Mouse (Mus musculus) olfactory bulb, adult 2 months (tissue): Measurements from ENCODE around the gene Myh7. TPM values are rescaled to one million over a fixed set of nuclear protein-coding genes. Genes with fewer than 3 reads are reported as not detected.

Source experiments
- H3K27ac ChIP-seq: fragments of 200-500 bp; 2 replicates; pipeline ENCODE4 v1.5.1; 2012; ENCODE audit warnings: low read depth, low read length; ENCODE audit not compliant: insufficient read depth
- H3K4me1 ChIP-seq: fragments of 200-500 bp; 2 replicates; pipeline ENCODE4 v1.6.1; 2012; ENCODE audit warnings: low read length; ENCODE audit not compliant: control insufficient read depth, insufficient read depth
- H3K4me3 ChIP-seq: fragments of 200-500 bp; 2 replicates; pipeline ENCODE4 v1.5.1; 2012; ENCODE audit warnings: mild to moderate bottlenecking, low read depth, low read length, moderate library complexity; ENCODE audit not compliant: insufficient read depth
- CTCF ChIP-seq: fragments of 200-500 bp; IDR thresholded peaks from 2 replicates; pipeline ENCODE4 v1.5.1; 2012; ENCODE audit warnings: low read depth, mild to moderate bottlenecking, low read length, moderate library complexity; ENCODE audit not compliant: insufficient read depth
- POLR2A ChIP-seq: fragments of 200-500 bp; IDR thresholded peaks from 2 replicates; pipeline ENCODE4 v1.6.1; 2012; ENCODE audit warnings: mild to moderate bottlenecking, low read depth, low read length, moderate library complexity; ENCODE audit not compliant: insufficient read depth
- WGBS: fragments of 180-500 bp; shearing (Covaris S2); methylation state at CpG from one replicate; pipeline ENCODE4 v1.1.7; 2018; 5-methylcytosine and 5-hydroxymethylcytosine counted together
- polyA plus RNA-seq: library from polyadenylated mRNA; stranded (reverse); fragments of >200 nt; gene quantifications from 2 replicates; pipeline ENCODE4 v1.2.4, GENCODE M21; 2012; ENCODE audit warnings: low replicate concordance; ENCODE audit not compliant: missing spikeins, insufficient read depth, insufficient read length

Gene Myh7
- polyA plus RNA-seq, 1 experiment: not detected

- Histone ChIP-seq H3K27ac (no peak overlapping the region), H3K4me1 (peaks cover 40% of the 10 kb centered on the region), H3K4me3 (no peak overlapping the region)
- 20% methylated on average over 2 of the region's 2 CpGs for WGBS
- TF ChIP-seq CTCF (no peak), POLR2A (no peak)
Measured at GRCm38 (mm10) chr14:54930431-54930830, 64.0 kb downstream of the Myh7 start.

- 36% methylated on average over 5 of the region's 5 CpGs for whole genome bisulfite sequencing
- TF ChIP-seq POLR2A (no peak), CTCF (no peak)
- H3K4me3 ChIP-seq: no peak overlapping the region
- H3K27ac ChIP-seq: no peak overlapping the region
- peaks cover 45% of the 10 kb centered on the region for H3K4me1 ChIP-seq
Measured at GRCm38 (mm10) chr14:54929801-54930200, 64.6 kb downstream of the Myh7 start.

- peak overlapping the region; percentile 32 for H3K27ac ChIP-seq
- H3K4me1 ChIP-seq: peaks cover 45% of the 10 kb centered on the region
- no peak overlapping the region for H3K4me3 ChIP-seq
- 23% methylated on average over 7 of the region's 7 CpGs for WGBS
- TF ChIP-seq POLR2A (no peak), CTCF (no peak)
Measured at GRCm38 (mm10) chr14:54927296-54927695, 67.1 kb downstream of the Myh7 start.

- Histone ChIP-seq H3K4me1 (peaks cover 45% of the 10 kb centered on the region), H3K27ac (peak overlapping the region; percentile 67; the same call in 1 of the 2 replicates), H3K4me3 (peak overlapping the region; percentile 52)
- WGBS: 2% methylated on average over 51 of the region's 58 CpGs
- 0 out of 2 replicates have a peak, but pooled peaks have one; percentile 20 for TF ChIP-seq POLR2A
- no peak for TF ChIP-seq CTCF
Measured at GRCm38 (mm10) chr14:54926401-54927158, 67.8 kb downstream of the Myh7 start.

GRCm38 (mm10) chr14:54925349-54926342 lies 68.8 kb downstream of the Myh7 start, which contains the start of gene Efs:
Gene Efs, minus strand, starts transcription at chr14:54926126.
- peak within 1 kb of the TSS; percentile 67 for H3K27ac ChIP-seq
- peaks cover 45% of the 10 kb centered on the region for H3K4me1 ChIP-seq
- 14% methylated on average over 57 of the region's 57 CpGs for WGBS
- TF ChIP-seq POLR2A (no peak), CTCF (no peak)
- peak within 1 kb of the TSS; percentile 52 for H3K4me3 ChIP-seq

- 50% methylated on average over 7 of the region's 7 CpGs for WGBS
- TF ChIP-seq POLR2A (no peak), CTCF (no peak)
- H3K4me3 ChIP-seq: peak overlapping the region; percentile 52
- H3K4me1 ChIP-seq: peaks cover 40% of the 10 kb centered on the region
- 0 out of 2 replicates have a peak overlapping the region, but pooled peaks have one; percentile 67 for H3K27ac ChIP-seq
Measured at GRCm38 (mm10) chr14:54924641-54925348, 69.6 kb downstream of the Myh7 start.

Other genes starting within 250 kb of the Myh7 start
- not detected in 2 replicates for gene Slc7a8, start 212.7 kb downstream of the Myh7 start, polyA plus RNA-seq
- not detected in 2 replicates for gene Rnf212b, start 180.5 kb downstream of the Myh7 start, polyA plus RNA-seq
- not detected in 2 replicates for gene Homez, start 123.7 kb downstream of the Myh7 start, polyA plus RNA-seq
- gene Ppp1r3e, start 117.1 kb downstream of the Myh7 start, polyA plus RNA-seq: not detected in 2 replicates
- gene Bcl2l2, start 111.2 kb downstream of the Myh7 start, polyA plus RNA-seq: 145 TPM in 1 of 2 replicates, not detected in the other
- not detected in 2 replicates for gene Gm20521, start 111.2 kb downstream of the Myh7 start, polyA plus RNA-seq
- not detected in 2 replicates for gene Pabpn1, start 102.1 kb downstream of the Myh7 start, polyA plus RNA-seq
- gene Slc22a17, start 81.5 kb downstream of the Myh7 start, polyA plus RNA-seq: 220 TPM in 1 of 2 replicates, not detected in the other
- gene Efs, start 68.5 kb downstream of the Myh7 start, polyA plus RNA-seq: not detected in 2 replicates
- not detected in 2 replicates for gene Il25, start 61.9 kb downstream of the Myh7 start, polyA plus RNA-seq
- gene Cmtm5, start 58.4 kb downstream of the Myh7 start, polyA plus RNA-seq: not detected in 2 replicates
- gene Myh6, start 27.7 kb downstream of the Myh7 start, polyA plus RNA-seq: not detected in 2 replicates
- not detected in 2 replicates for gene Gm17428, start 17.7 kb downstream of the Myh7 start, polyA plus RNA-seq
- not detected in 2 replicates for gene Ngdn, start 20.8 kb upstream of the Myh7 start, polyA plus RNA-seq
- gene Zfhx2, start 97.7 kb upstream of the Myh7 start, polyA plus RNA-seq: not detected in 2 replicates
- not detected in 2 replicates for gene Thtpa, start 100.2 kb upstream of the Myh7 start, polyA plus RNA-seq
- not detected in 2 replicates for gene Ap1g2, start 112.0 kb upstream of the Myh7 start, polyA plus RNA-seq
- gene Jph4, start 122.3 kb upstream of the Myh7 start, polyA plus RNA-seq: not detected in 2 replicates
- not detected in 2 replicates for gene Dhrs2, start 227.4 kb upstream of the Myh7 start, polyA plus RNA-seq